Mouse (Mus musculus) heart, postnatal 0 days (tissue): ENCODE measurements around the gene Tmc4. TPM values are rescaled to one million over a fixed set of nuclear protein-coding genes. Genes with fewer than 3 reads are reported as not detected.
"Not testable (repeated sequence)": the region's sequence is repeated elsewhere in the genome, so short reads cannot be mapped to it uniquely, and the experiment has no call there.

Experiments
- ATAC-seq: fragments of 200-750 bp; cut with Nextera tagmentation; 2 replicates; pipeline ENCODE4 v1.8.0; 2017; ENCODE audit warnings: low read depth, moderate number of reproducible peaks, moderate library complexity; ENCODE audit not compliant: insufficient read depth
- DNase-seq: peaks from one replicate; pipeline ENCODE4 v3.0.0-alpha.2; 2016; ENCODE audit warnings: low spot score
- H3K27ac ChIP-seq: fragments of 300-500 bp; sonication (generic); 2 replicates; pipeline ENCODE4 v1.5.1; 2014; ENCODE audit warnings: low read depth, mild to moderate bottlenecking
- H3K27me3 ChIP-seq: fragments of 300-500 bp; sonication (generic); 2 replicates; pipeline ENCODE4 v1.6.1; 2014; ENCODE audit warnings: low read length, mixed read lengths; ENCODE audit not compliant: control insufficient read depth, insufficient read depth
- H3K36me3 ChIP-seq: fragments of 300-500 bp; sonication (generic); replicated peaks from 2 replicates; pipeline ENCODE4 v1.6.1; 2014; ENCODE audit warnings: low read length, mixed read lengths; ENCODE audit not compliant: control insufficient read depth, insufficient read depth
- H3K4me1 ChIP-seq: fragments of 300-500 bp; sonication (generic); 2 replicates; pipeline ENCODE4 v1.6.1; 2014; ENCODE audit warnings: antibody characterized with exemption; ENCODE audit not compliant: control insufficient read depth, insufficient read depth
- H3K4me2 ChIP-seq: fragments of 300-500 bp; sonication (generic); 2 replicates; pipeline ENCODE4 v1.6.1; 2014; ENCODE audit warnings: low read depth, mild to moderate bottlenecking, low read length, moderate library complexity
- H3K4me3 ChIP-seq: fragments of 300-500 bp; sonication (generic); 2 replicates; pipeline ENCODE4 v1.5.1; 2014; ENCODE audit warnings: low read depth, low read length
- H3K9ac ChIP-seq: fragments of 300-500 bp; sonication (generic); replicated peaks from 2 replicates; pipeline ENCODE4 v1.6.1; 2014; ENCODE audit warnings: low read depth, low read length, mixed read lengths
- H3K9me3 ChIP-seq: fragments of 300-500 bp; sonication (generic); replicated peaks from 2 replicates; pipeline ENCODE4 v1.6.1; 2016; ENCODE audit warnings: low read length; ENCODE audit not compliant: control insufficient read depth
- CTCF ChIP-seq: IDR thresholded peaks from 2 replicates; pipeline ENCODE4 v1.5.1; 2016; ENCODE audit warnings: antibody characterized with exemption, control low read depth, low read depth
- EP300 ChIP-seq: IDR thresholded peaks from 2 replicates; pipeline ENCODE4 v1.6.1; 2016; ENCODE audit warnings: antibody characterized with exemption, low read depth
- WGBS: fragments of 180-500 bp; shearing (Covaris S2); extraction: QIAGEN DNeasy Blood & Tissue Kit; methylation state at CpG from one replicate; pipeline ENCODE4 v1.1.7; 2014; 5-methylcytosine and 5-hydroxymethylcytosine counted together
- polyA plus RNA-seq: library from polyadenylated mRNA; unstranded; fragments of >200 nt; fragmentation: Nextera tagmentation; extraction: Ambion mirVana; gene quantifications from 2 replicates; pipeline ENCODE4 v1.2.1, GENCODE M21; 2015
- total RNA-seq: library from RNA; depleted of rRNA; stranded (reverse); fragments of >200 nt; gene quantifications from 2 replicates; pipeline ENCODE4 v1.2.3, GENCODE M21; 2014; ENCODE audit warnings: low replicate concordance

Tmc4 gene
- total and polyA plus RNA-seq, 2 experiments from 2014 or later: 0.99 to 2.3 TPM

DNA sequence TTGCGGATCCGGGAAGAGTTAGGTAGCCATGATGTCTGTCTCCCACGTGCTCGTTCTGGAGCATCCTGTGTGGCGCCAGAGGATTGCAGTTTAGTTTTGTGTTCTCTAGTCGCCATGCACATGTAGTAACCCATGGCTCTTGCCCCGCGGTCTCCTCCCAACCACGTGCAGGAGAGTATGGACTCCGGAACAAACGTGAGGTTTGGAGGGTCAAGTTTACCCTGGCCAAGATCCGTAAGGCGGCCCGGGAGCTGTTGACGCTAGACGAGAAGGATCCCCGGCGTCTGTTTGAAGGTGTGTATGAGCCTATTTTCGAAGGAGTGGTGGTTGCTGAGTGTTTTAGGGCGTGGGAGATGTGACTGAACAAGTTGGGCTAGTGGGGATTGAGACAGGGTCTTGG is 27.1 kb upstream of the Tmc4 start:
- WGBS: under 1% methylated on average over 20 of the region's 20 CpGs
- ATAC-seq: peak; percentile 56
- Histone ChIP-seq H3K4me2 (peak overlapping the region; percentile 89), H3K9ac (peak overlapping the region; percentile 71), H3K9me3 (no peaks in the 10 kb centered on the region), H3K4me1 (peaks cover 16% of the 10 kb centered on the region), H3K4me3 (peak overlapping the region; percentile 66), H3K36me3 (peaks cover 37% of the 10 kb centered on the region), H3K27ac (peak overlapping the region; percentile 95), H3K27me3 (no peaks in the 10 kb centered on the region)
- no peak for DNase-seq
- TF ChIP-seq EP300 (no peak), CTCF (no peak)

DNA sequence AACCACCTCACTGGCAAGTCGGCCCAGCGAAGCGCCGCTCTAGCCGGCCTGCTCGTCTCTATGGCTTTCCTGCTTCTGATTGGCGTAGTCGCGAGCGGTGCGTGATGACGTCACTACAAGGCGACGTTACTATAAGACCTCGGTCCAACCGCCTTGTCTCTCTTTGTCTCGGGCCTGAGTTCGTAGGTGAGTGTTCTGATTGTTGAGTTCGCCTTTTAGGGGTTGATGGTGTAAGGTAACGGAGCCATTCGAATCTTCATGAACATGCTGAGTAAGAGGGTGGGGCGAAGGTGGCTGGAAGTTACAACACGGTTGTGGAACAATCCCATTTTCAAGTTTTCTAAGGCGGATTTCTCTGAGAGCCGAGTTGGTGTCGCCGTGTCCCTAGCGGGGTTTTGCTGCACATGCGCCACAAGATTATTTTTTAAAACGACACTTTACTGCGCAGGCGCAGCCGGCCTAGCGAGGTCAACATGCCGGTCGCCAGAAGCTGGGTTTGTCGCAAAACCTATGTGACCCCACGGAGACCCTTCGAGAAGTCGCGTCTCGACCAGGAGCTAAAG is 26.6 kb upstream of the Tmc4 start, which contains the start of gene Rps9:
TSS of gene Rps9 (plus strand) at position 115 of the 563 bp plus-strand sequence.
- WGBS: 2% methylated on average over 42 of the region's 42 CpGs
- H3K36me3 ChIP-seq: peaks cover 42% of the 10 kb centered on the region

DNA sequence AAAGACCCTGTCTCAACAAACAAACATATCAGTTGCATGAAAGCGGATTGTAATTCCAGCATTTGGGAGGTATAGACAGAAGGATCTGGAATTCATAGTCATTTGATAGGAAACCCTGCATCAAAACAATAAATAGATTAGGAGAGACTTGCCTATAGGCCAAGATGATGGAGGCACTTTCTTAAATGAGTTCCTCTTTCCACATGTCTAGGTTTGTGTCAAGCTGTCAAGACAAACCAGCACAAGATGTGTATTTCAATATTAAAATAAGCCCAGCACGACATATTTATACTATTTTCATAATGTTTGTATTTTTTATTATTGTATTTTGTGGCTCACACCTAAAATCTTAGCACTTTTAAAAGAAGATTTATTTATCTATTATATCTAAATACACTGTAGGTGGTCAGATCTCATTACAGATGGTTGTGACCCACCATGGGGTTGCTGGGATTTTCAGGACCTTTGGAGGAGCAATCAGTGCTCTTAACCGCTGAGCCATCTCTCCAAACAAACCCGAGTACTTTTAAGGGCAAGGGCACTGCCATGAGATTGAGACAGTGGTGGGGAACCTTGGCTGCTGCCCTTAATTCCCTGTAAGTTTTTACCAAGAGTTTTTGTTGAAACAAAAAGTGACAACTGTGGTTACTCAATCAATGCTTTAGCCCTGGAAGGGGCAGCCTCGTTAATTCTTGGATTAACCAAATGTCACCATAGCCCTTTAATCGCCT is 26.0 kb upstream of the Tmc4 start:
- ATAC-seq: peak; percentile 47
- Histone ChIP-seq H3K9me3 (no peaks in the 10 kb centered on the region), H3K27ac (peak overlapping the region; percentile 95), H3K4me2 (peak overlapping the region; percentile 89), H3K27me3 (no peaks in the 10 kb centered on the region), H3K4me1 (peaks cover 16% of the 10 kb centered on the region), H3K4me3 (peak overlapping the region; percentile 66), H3K9ac (peak overlapping the region; percentile 71), H3K36me3 (peaks cover 49% of the 10 kb centered on the region)
- TF ChIP-seq EP300 (no peak), CTCF (no peak)
- WGBS: 21% methylated on average over 6 of the region's 6 CpGs
- DNase-seq: peak; percentile 30

More for the DNA sequence above, 26.6 kb upstream of the Tmc4 start, which contains the start of gene Rps9:
- TF ChIP-seq EP300 (0 out of 2 replicates have a peak, but pooled peaks have one; percentile 62), CTCF (no peak; the same call in 1 of the 2 replicates)
- H3K9me3 ChIP-seq: no peaks in the 10 kb centered on the region
- H3K4me1 ChIP-seq: peaks cover 16% of the 10 kb centered on the region
- H3K27me3 ChIP-seq: no peaks in the 10 kb centered on the region
- H3K27ac ChIP-seq: peak within 1 kb of the TSS; percentile 95
- ATAC-seq: peak; percentile 96
- peak within 1 kb of the TSS; percentile 66 for H3K4me3 ChIP-seq
- peak within 1 kb of the TSS; percentile 89 for H3K4me2 ChIP-seq
- DNase-seq: peak; percentile 97
- H3K9ac ChIP-seq: peak within 1 kb of the TSS; percentile 71

DNA sequence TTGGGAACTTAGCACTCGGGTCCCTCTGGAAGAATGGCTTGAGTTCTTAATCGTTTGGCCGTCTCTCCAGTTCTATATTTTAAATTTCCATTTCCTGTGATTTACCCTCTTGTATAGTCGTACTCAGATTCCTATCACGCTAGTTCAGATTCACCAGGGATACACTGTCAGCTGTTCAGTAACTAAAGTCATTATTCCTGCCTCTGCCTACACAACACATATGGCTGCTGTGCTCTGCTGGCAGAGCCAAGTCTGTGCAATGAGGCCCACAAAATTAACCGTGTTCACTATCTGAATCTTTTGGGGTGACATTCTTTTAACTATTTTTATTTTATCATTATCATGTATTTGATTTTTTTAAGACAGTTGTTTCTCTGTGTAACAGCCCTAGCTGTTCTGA is 21.1 kb upstream of the Tmc4 start:
- TF ChIP-seq EP300 (no peak), CTCF (no peak)

DNA sequence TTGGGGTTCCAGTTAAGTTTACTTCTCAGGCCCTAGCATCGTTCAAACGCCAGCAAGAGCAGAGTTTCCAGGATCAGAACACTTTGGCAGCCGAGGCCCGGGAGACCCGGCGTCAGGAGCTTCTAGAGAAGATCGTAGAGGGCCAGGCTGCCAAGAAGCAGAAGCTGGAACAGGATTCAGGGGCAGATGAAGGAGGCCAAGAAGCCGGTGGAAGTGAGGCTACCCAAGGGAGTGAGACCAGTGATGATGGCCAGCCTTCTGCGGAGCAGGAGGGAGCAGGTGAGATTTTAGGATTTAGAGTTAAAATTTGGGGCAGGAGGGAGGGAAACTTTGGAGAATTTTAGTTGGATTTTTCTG is 17.6 kb upstream of the Tmc4 start:
- ATAC-seq, DNase-seq, H3K9me3 ChIP-seq, H3K27me3 ChIP-seq: not testable (repeated sequence)
- H3K27ac ChIP-seq: peak overlapping the region; percentile 91
- peak overlapping the region; percentile 75 for H3K9ac ChIP-seq
- H3K4me1 ChIP-seq: peaks cover 14% of the 10 kb centered on the region
- H3K4me3 ChIP-seq: peak overlapping the region; percentile 76
- H3K4me2 ChIP-seq: peak overlapping the region; percentile 97
- peaks cover 38% of the 10 kb centered on the region for H3K36me3 ChIP-seq
- WGBS: 5% methylated on average over 9 of the region's 9 CpGs

More for the DNA sequence above, 21.1 kb upstream of the Tmc4 start:
- Histone ChIP-seq H3K4me1 (no peaks in the 10 kb centered on the region; the same call in 1 of the 2 replicates), H3K4me3 (no peak overlapping the region), H3K9ac (no peak overlapping the region), H3K27ac (no peak overlapping the region), H3K4me2 (no peak overlapping the region), H3K9me3 (no peaks in the 10 kb centered on the region), H3K27me3 (no peaks in the 10 kb centered on the region), H3K36me3 (peaks cover 48% of the 10 kb centered on the region)
- DNase-seq (no peak), ATAC-seq (no peak)
- 92% methylated on average over 6 of the region's 6 CpGs for WGBS
